Mouse (Mus musculus) CH12.LX (cell line): ENCODE measurements around the gene Rgp1. TPM values are rescaled to one million over a fixed set of nuclear protein-coding genes. Genes with fewer than 3 reads are reported as not detected.

Experiments
- DNase-seq: peaks from one replicate; pipeline ENCODE4 v3.0.0-alpha.2; 2013; ENCODE audit errors: extremely low read depth
- H3K27ac ChIP-seq: 2 replicates; pipeline ENCODE4 v1.5.1; 2012; ENCODE audit warnings: low read depth, mild to moderate bottlenecking, control low read depth, moderate library complexity; ENCODE audit not compliant: insufficient read depth
- H3K27me3 ChIP-seq: replicated peaks from 2 replicates; pipeline ENCODE3; 2012; ENCODE audit warnings: inconsistent platforms
- H3K36me3 ChIP-seq, 2 experiments: replicated peaks in 1 of 2; 2 replicates each; pipeline versions ENCODE3 to v1.6.1; 2012; ENCODE audit warnings: inconsistent platforms in 1 of 2, low read length in 1 of 2, mild to moderate bottlenecking in 1 of 2, mixed read lengths in 1 of 2, moderate library complexity in 1 of 2; ENCODE audit not compliant: control insufficient read depth in 1 of 2, insufficient read depth in 1 of 2
- H3K4me1 ChIP-seq, 2 experiments: 2 replicates each; pipeline ENCODE4 v1.6.1; 2012; ENCODE audit warnings: inconsistent platforms in 1 of 2, moderate library complexity in 1 of 2; ENCODE audit not compliant: insufficient read depth in 2 of 2, control insufficient read depth in 1 of 2
- H3K4me2 ChIP-seq: 2 replicates; pipeline ENCODE4 v1.6.1; 2012; ENCODE audit warnings: low read depth, mild to moderate bottlenecking, control low read depth; ENCODE audit not compliant: poor library complexity, insufficient read depth, severe bottlenecking
- H3K4me3 ChIP-seq, 3 experiments: fragments of 150-350 bp in 1 of 3; sonication (generic) in 1 of 3; replicated peaks in 1 of 3; 2 replicates each; pipeline versions ENCODE3 to v1.5.1; 2011 to 2012; ENCODE audit warnings: low read depth in 2 of 3, low read length in 2 of 3, mild to moderate bottlenecking in 2 of 3, moderate library complexity in 2 of 3, control low read depth in 1 of 3, improper control_type of control experiment in 1 of 3, inconsistent platforms in 1 of 3, mixed read lengths in 1 of 3; ENCODE audit not compliant: poor library complexity in 1 of 3
- H3K79me2 ChIP-seq: replicated peaks from 2 replicates; pipeline ENCODE4 v1.6.1; 2012; ENCODE audit warnings: mild to moderate bottlenecking, moderate library complexity; ENCODE audit not compliant: control insufficient read depth, poor library complexity, insufficient read depth, severe bottlenecking; ENCODE audit errors: extremely low read depth
- H3K9ac ChIP-seq: 2 replicates; pipeline ENCODE4 v1.6.1; 2012; ENCODE audit warnings: low read depth, mild to moderate bottlenecking, control low read depth, moderate library complexity; ENCODE audit not compliant: insufficient read depth
- H3K9me3 ChIP-seq: replicated peaks from 2 replicates; pipeline ENCODE3; 2012; ENCODE audit warnings: low read length, inconsistent platforms, mixed read lengths
- CTCF ChIP-seq, 2 experiments: IDR thresholded peaks in 1 of 2; conservative IDR thresholded peaks in 1 of 2; 2 replicates each; pipeline ENCODE4 v1.5.1; 2011 to 2012; ENCODE audit warnings: low read depth in 2 of 2, low read length in 2 of 2, improper control_type of control experiment in 1 of 2, inconsistent platforms in 1 of 2, mild to moderate bottlenecking in 1 of 2, moderate library complexity in 1 of 2
- GABPA ChIP-seq: IDR thresholded peaks from 2 replicates; pipeline ENCODE4 v1.6.1; 2012; ENCODE audit warnings: low read depth, low read length, improper control_type of control experiment, inconsistent platforms; ENCODE audit not compliant: insufficient replicate concordance
- KAT2A ChIP-seq: IDR thresholded peaks from 2 replicates; pipeline ENCODE4 v1.6.1; 2012; ENCODE audit warnings: low read length, improper control_type of control experiment, inconsistent platforms; ENCODE audit not compliant: insufficient replicate concordance
- MAFK ChIP-seq: IDR thresholded peaks from 2 replicates; pipeline ENCODE4 v1.6.1; 2011; ENCODE audit warnings: low read length, improper control_type of control experiment; ENCODE audit not compliant: insufficient replicate concordance
- TCF12 ChIP-seq: IDR thresholded peaks from 2 replicates; pipeline ENCODE4 v1.6.1; 2014; ENCODE audit warnings: low read depth, mild to moderate bottlenecking, inconsistent platforms, low read length, improper control_type of control experiment
- USF1 ChIP-seq: IDR thresholded peaks from 2 replicates; pipeline ENCODE4 v1.6.1; 2014; ENCODE audit warnings: low read depth, mild to moderate bottlenecking, inconsistent platforms, low read length, improper control_type of control experiment
- ZNF384 ChIP-seq: IDR thresholded peaks from 2 replicates; pipeline ENCODE4 v1.6.1; 2012; ENCODE audit warnings: low read depth, low read length, improper control_type of control experiment, inconsistent platforms
- dilution Hi-C: fragments of 300-500 bp; cut with MboI; formaldehyde crosslinking; loops from 2 replicates; pipeline ENCODE4 v1.14.3; 2020; ENCODE audit warnings: low sequenced_read_pairs; ENCODE audit not compliant: extremely low pct_unique_long_range_greater_than_20kb, extremely low pct_ligation_motif_present
- in situ Hi-C: fragments of 300-500 bp; cut with MboI; formaldehyde crosslinking; loops from 3 replicates; pipeline ENCODE4 v1.14.3; 2019; ENCODE audit warnings: low sequenced_read_pairs, low pct_ligation_motif_present, low pct_unique_long_range_greater_than_20kb, mixed read lengths
- polyA plus RNA-seq: library from polyadenylated mRNA; unstranded; fragments of >175 nt; gene quantifications from 2 replicates; pipeline ENCODE4 v1.2.1, GENCODE M21; 2012; ENCODE audit warnings: low read depth; ENCODE audit not compliant: insufficient read length
- total RNA-seq, 2 experiments: library from RNA; depleted of rRNA; stranded (reverse); fragments of 300-350 nt in 1 of 2; fragments of >200 nt in 1 of 2; gene quantifications; 2 replicates each; pipeline ENCODE4 v1.2.3; 2012 to 2014

Rgp1 gene
- total and polyA plus RNA-seq, 3 experiments, result 10.1 to 37.0 (median 16.6) TPM

- no peak for DNase-seq
These were observed 25.6 kb downstream of the Rgp1 start for GRCm38 (mm10) chr4:43604099-43604498.

GRCm38 (mm10) chr4:43604751-43605685 is 26.5 kb downstream of the Rgp1 start:
- H3K4me1 ChIP-seq, result no peaks in the 10 kb centered on the region
- dilution Hi-C loops, result no loop called here
- H3K9ac ChIP-seq, result no peak overlapping the region
- no peak overlapping the region for H3K4me2 ChIP-seq
- H3K27ac ChIP-seq, result no peak overlapping the region
- H3K27me3 ChIP-seq, result peaks cover 37% of the 10 kb centered on the region
- no peaks in the 10 kb centered on the region for H3K79me2 ChIP-seq
- H3K4me3 ChIP-seq, result no peak overlapping the region
- in situ Hi-C loops, result no loop called here
- no peaks in the 10 kb centered on the region for H3K36me3 ChIP-seq
- DNase-seq, result no peak
- no peaks in the 10 kb centered on the region for H3K9me3 ChIP-seq
- TF ChIP-seq KAT2A (no peak), USF1 (no peak)

More at GRCm38 (mm10) chr4:43604099-43604498, 25.6 kb downstream of the Rgp1 start:
- peaks cover 32% of the 10 kb centered on the region for H3K27me3 ChIP-seq
- peak; percentile 64 for TF ChIP-seq ZNF384
- no peak for TF ChIP-seq TCF12
- TF ChIP-seq, all 38 proteins: peak for 1
- Histone ChIP-seq H3K4me2 (no peak overlapping the region), H3K4me1 (no peaks in the 10 kb centered on the region), H3K9me3 (no peaks in the 10 kb centered on the region), H3K4me3 (no peak overlapping the region), H3K36me3 (no peaks in the 10 kb centered on the region), H3K9ac (no peak overlapping the region), H3K27ac (no peak overlapping the region), H3K79me2 (no peaks in the 10 kb centered on the region)
- in situ Hi-C loops, result no loop called here
- dilution Hi-C loops, result no loop called here

GRCm38 (mm10) chr4:43612534-43612933 is 34.0 kb downstream of the Rgp1 start:
- Histone ChIP-seq H3K79me2 (no peaks in the 10 kb centered on the region), H3K4me1 (no peaks in the 10 kb centered on the region), H3K27ac (no peak overlapping the region), H3K4me3 (no peak overlapping the region), H3K9me3 (no peaks in the 10 kb centered on the region), H3K9ac (no peak overlapping the region), H3K4me2 (no peak overlapping the region), H3K36me3 (no peaks in the 10 kb centered on the region), H3K27me3 (peaks cover 30% of the 10 kb centered on the region)
- no peak for DNase-seq
- in situ Hi-C loops, result no loop called here
- TF ChIP-seq ZNF384 (no peak), MAFK (no peak), CTCF (conservative IDR thresholded peaks at IDR 0.05 in 1 of 2, IDR thresholded peaks at IDR 0.05 in 1 of 2; ENCODE audit: low read depth in 2 of 2, low read length in 2 of 2) (no peak), GABPA (no peak)
- dilution Hi-C loops, result no loop called here
